Mouse (Mus musculus) heart, adult 18-20 months (tissue): Measurements from ENCODE around the gene Mcm9. TPM values are rescaled to one million over a fixed set of nuclear protein-coding genes. Genes with fewer than 3 reads are reported as not detected.
"Not testable (repeated sequence)": the region's sequence is repeated elsewhere in the genome, so short reads cannot be mapped to it uniquely, and the experiment has no call there.

Source experiments
- DNase-seq, 2 experiments: peaks; one replicate each; pipeline ENCODE4 v3.0.0; 2021 to 2022; ENCODE audit warnings: mixed read lengths in 1 of 2
- long read RNA-seq, 2 experiments: library from polyadenylated mRNA; stranded (forward); transcript quantifications; one replicate each; pipeline ENCODE4 v2.0.0; 2021
- total RNA-seq, 2 experiments: library from RNA; stranded (reverse); gene quantifications; 2 replicates each; pipeline ENCODE4 v1.2.3; 2021

Gene Mcm9
- 1 to 10 TPM; 2.5 to 3.4 TPM for total RNA-seq
- long read RNA-seq, experiment 1, partial matches to known transcripts = 1 of 2 reads
- long read RNA-seq, experiment 1, other reads (novel, unspliced or antisense) = 1 of 2 reads
- long read RNA-seq, experiment 2 = 0 reads

DNA sequence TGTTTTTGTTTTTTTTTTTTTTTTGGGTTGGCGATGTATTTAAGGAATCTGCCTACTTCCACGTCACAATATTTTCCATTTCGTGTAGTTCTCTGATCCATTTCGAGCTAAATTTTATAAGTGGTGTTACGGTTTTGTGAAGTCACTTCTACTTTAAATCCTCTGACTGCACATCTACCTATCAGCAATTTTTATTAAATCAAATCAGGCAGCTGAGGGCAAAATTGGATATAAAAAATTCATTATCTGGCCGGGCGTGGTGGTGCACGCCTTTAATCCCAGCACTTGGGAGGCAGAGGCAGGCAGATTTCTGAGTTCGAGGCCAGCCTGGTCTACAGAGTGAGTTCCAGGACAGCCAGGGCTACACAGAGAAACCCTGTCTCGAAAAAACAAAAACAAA is at the start of gene Mcm9:
Mcm9 (minus strand) TSS at position 101 of the 400 bp plus-strand sequence.
- not testable (repeated sequence) for DNase-seq

DNA sequence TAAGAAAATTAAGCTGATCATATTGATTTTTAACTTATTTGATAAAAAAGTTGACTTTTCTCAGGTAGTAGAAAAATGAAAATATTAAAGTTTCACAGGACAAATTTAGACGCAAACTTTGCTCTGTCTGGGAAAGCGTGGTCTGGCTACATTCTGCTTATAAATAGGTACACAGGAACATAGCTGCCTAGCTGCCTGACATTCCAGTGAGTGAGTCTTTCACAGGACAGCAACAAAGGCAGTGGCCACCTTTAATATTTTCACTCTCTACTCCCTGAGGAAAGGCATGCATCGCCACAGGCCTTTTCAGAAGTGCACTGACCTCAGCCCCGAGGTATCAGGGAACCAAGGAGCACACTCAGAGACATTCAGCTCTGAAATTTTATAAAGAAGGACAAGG is 31.5 kb upstream of the Mcm9 start:
- peak; percentile 4 to 9 for DNase-seq

- not testable (repeated sequence) for DNase-seq
These were observed 24.0 kb upstream of the Mcm9 start for GRCm38 (mm10) chr10:53654239-53654638.

DNA sequence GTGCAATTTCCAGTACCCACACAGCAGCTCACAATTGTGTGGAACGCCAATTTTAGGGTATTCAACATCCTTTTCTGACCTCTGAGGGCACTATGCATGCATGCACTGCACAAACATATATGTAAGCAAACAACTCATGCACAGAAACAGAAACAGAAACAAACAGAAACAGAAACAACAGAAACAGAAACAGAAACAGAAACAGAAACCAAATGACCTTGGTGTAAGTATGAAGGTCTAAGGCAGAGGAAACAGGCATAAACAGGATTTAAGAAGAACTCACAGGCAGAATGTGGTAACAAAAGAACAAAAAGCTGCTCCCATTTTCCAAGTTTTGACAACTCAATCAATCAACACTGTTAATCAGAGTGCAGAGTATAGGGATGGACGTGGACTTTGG is 20.4 kb upstream of the Mcm9 start:
- DNase-seq = no peak

DNA sequence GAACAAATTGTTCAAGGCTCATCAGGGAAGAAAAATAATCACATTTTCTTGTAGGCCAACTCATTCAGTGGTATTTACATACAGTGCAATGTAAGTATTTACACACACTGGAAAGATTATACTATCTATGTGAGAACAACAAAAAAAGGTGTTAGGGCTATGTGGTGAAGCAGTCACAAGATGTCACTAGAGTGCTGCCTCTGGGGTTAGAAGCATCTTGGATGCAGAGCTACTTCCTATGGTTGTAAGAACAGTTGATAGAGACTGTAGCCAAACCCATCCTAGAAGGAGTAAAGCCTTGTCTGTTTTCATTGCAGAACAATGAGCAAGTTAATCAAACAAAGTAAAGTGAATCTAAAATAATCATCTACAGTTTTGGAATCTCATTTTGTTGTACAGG is 11.3 kb upstream of the Mcm9 start:
- peak in 1 of 2 experiments; percentile 32 for DNase-seq

DNA sequence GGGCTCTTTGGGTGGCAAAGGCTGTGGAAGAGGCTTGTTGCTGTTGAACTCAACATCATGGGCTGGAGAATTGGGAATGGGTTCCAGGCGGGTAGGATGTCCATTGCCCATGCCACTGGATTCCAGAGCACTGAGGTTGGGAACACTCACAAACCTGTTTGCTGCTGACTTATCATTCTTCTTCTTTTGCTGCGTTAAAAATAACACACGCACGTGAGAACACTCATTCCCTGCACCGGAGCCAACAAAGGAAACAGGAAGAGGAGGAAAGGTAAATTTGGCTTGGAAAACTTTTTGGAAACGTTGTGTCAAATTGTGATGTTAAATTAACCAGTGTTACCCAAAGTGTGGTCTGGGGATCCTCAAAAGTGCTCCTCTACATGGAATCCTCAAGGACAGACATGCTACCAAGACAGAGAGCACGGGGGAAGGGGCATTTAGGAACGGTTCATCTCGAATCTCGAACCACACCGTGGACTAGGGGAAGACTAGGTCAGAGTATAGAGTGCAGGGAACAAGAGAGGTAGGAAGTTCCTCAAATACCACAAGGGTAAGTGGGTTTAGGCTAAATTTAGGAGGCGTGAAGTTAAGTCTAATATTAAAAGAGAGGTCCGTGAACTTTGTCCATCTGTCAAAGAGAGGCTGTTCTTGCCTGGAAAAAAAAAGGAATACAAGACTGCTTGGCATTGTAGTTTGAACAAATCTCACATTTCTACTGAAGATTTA is 5.2 kb upstream of the Mcm9 start:
- peak; percentile 25 to 57 for DNase-seq

DNA sequence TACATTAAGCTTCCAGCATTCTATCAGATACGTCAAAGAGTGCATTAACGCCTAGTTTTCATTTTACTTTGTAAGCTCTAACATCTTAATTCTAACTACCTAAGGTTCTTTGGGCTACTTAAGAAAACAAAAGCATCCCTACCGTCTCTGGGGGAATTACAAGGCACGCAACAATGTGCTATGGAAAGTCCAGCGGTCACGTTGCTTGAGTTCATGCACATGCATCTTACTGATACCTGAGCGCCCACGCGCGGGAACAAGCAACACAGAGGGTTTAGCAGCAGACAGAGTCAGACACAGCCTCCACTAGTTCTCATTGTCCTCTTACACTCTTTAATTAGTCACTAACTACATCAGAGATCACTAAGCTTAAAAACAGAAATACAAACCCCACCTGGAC is 3.9 kb upstream of the Mcm9 start:
- DNase-seq = no peak

- peak; percentile 98 to 99 for DNase-seq
These were observed 355 bp downstream of the Mcm9 start for GRCm38 (mm10) chr10:53629918-53630250.

- DNase-seq = peak; percentile 91 to 93
These were observed 857 bp downstream of the Mcm9 start for GRCm38 (mm10) chr10:53629247-53629917.

DNA sequence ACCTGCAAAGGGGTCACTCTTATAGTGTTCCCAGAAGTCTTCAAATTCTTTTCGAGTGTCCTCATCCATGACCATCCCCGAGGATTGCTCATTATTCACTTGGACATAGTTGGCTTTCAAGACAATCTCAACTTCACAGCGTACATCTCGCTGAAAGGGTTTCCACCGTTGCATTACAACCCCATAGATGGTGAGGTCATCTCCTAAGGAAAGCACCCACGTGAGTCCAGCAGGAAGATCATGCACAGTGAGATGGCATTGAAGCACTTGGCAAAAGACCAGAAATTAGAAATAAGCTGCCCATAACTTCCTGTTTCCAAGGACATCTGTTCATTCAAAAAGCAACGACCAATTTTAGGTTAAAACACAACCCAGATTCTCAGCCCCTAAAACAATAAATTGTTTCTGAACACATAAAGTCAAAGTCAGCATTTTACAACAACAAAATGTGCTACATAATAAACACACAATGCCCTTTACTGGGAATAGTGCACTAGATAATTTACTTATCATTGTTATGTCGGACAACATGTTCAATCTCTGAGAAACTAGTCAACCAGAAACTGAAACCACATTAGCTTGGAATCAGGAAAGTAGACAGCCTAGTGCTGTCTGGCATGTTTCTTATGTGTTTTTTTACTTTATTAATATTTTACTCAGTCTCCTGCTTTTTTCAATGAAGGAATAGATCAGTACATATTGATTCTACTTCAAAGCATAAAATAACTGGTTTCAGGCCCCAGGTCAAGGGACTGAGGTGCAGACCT is 14.2 kb downstream of the Mcm9 start:
- peak in 1 of 2 experiments; percentile 15 for DNase-seq

DNA sequence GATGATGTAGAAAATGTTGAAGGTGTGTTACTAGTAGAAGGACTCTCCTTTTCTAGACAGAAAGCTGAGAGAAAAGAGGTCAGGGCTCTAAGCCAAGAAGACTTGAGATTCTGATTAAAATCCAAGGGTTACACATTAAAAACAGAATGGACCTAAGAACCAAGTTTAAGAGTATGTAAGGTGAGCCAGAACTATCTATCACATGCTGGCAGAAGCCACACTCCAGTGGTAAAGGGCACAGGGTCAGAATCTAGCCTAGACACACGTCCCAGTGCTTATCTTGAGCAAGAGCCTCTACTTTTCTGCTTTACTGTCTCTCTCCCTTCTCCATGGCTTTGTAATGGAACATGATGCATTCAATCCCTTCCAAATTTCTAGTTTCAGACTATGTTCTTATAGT is 16.3 kb downstream of the Mcm9 start:
- DNase-seq = no peak

DNA sequence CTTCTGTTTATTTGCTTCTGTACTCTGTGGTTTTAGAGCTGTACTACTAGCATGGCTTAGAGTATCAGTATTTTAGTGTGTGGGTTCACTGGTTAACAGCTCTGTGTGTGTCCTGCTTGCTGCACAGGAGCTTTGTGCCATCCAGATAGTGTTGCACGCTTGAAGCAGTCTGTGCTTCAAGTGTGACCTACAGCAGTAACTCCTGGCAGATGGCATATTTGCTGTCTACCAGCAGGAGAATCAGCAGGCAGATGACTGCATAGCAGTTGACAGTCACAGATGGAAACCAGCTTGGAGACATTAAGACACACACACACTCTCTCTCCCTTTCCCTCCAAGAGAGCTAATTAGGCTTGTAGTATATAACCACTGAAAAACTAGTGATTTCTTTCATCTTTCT is 18.1 kb downstream of the Mcm9 start:
- no peak for DNase-seq

GRCm38 (mm10) chr10:53608274-53608673 is 22.0 kb downstream of the Mcm9 start:
- no peak for DNase-seq

DNA sequence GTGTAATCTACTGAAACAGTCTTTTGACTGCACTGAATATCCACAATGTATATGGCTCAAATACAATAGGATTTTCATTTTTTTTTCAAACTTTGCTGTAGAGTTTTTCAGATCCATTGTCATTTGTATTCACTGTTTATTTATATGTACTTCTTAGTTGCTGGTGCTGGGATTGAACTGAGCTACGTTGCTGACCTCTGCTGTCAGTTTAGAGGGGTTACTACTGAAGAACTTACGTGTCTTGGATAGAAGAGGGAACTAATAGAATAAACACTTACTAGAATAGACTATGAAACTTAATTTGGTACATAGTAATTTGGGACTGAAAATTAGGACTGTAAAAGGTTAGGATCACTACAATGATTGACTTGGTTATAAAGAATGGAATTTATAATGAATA is 24.9 kb downstream of the Mcm9 start:
- DNase-seq = no peak

DNA sequence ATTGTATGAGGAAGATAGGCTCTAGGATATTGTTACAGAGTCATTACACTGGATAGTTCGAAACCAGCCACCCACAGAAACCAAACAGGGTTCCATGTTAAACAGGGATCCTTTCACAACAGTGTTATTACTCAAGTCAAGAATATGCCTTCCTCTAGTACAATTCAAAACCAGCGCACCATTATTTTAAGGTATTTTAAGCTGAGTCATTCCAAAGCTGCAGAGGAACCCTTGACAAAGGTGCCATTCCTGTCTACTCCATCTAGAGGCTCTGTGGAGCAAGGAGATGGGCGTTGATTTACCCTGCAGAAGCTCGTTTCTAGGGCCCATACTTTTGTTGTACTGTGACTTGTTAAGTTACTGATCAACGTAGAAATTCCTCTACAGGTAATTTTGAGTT is 31.4 kb downstream of the Mcm9 start:
- no peak for DNase-seq

GRCm38 (mm10) chr10:53597121-53597881 is 32.9 kb downstream of the Mcm9 start:
- DNase-seq = peak; percentile 34 to 36

DNA sequence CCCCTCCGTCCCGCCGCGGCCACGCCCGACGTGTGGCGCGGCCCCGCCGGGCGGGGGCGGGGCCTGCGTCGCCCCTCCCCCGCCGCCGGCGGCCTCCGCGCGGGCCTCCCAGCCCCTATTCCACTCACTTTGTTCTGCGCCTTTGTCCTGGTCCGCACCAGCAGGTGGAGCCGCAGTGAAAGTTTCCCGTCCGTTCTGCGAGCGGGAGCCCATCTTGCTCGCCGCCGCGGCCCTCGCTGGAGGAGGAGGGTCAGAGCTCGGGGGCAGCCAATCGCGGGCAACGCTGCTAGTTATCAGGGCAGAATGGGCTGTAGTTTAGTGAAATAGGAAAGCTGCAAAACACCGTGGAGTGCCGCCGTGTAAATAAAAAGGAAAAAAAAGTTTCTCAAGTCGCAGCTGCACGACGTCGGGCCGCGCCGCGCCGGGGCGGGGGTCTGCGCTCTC is 33.5 kb downstream of the Mcm9 start, which contains the start of gene Asf1a:
Asf1a (plus strand) TSS at position 81 of the 444 bp plus-strand sequence.
- peak; percentile 97 to 99 for DNase-seq

- DNase-seq = peak in 1 of 2 experiments; percentile 78
These were observed 34.2 kb downstream of the Mcm9 start for GRCm38 (mm10) chr10:53595744-53596676.

DNA sequence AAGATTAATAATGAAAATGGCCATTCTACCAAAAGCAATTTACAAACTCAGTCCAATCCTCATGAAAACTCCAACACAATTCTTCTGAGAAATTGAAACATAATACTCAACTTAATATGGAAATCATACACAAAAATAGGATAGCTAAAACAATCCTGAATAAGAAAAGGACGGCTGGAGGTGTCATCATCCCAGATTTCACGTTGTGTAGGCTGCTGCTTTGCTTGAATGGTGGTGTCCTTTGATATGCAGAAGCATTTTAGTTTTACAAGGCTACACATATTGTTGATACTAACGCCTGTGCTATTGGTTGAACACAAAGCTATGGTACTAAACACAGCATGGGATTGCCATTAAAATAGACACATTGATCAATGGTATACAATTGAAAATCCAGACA is 44.5 kb downstream of the Mcm9 start:
- DNase-seq = no peak

GRCm38 (mm10) chr10:53581087-53581486 is 49.2 kb downstream of the Mcm9 start:
- DNase-seq = no peak

DNA sequence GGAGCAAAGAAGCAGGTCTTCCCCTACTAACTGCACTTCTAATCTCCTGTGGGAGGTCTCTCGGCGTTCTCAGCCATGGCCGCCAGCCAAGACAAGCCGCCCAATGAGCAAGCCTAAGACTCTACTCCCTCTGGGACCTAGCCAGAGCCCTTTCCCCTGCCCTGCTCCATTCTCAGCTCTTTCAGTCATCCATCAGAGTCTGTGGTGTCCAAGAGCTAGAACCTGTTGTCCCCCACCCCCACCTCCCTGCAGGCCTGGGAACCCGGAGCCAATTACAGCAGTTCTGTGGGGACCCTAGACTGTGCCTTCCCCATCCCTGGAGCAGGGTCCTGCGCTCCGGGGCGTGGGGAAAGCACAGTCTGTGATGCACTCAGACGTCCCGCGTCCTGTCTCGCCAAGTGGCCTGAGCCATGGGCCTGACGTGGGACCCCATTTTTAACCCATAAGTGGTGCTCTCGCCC is 49.6 kb downstream of the Mcm9 start:
- DNase-seq = peak; percentile 76 to 79
